Mouse (Mus musculus) G1E-ER4 (cell line): Measurements from ENCODE around the gene Ddr1. TPM values are rescaled to one million over a fixed set of nuclear protein-coding genes. Genes with fewer than 3 reads are reported as not detected.

Experiments used
- GATA1 ChIP-seq: IDR thresholded peaks from one replicate; pipeline ENCODE4 v1.8.0; 2012; ENCODE audit warnings: low read length, inconsistent platforms
- polyA plus RNA-seq: library from polyadenylated mRNA; stranded (reverse); fragments of >175 nt; gene quantifications from 2 replicates; pipeline ENCODE4 v1.2.3, GENCODE M21; 2012

The Ddr1 gene
- polyA plus RNA-seq, 1 experiment, result 0.02 TPM

GRCm38 (mm10) chr17:35727471-35728205, 23.2 kb upstream of the Ddr1 start:
- no peak for TF ChIP-seq GATA1

GRCm38 (mm10) chr17:35727028-35727427, 22.6 kb upstream of the Ddr1 start:
- TF ChIP-seq GATA1, result no peak

- TF ChIP-seq GATA1, result no peak
Observed at GRCm38 (mm10) chr17:35725286-35726232, 21.1 kb upstream of the Ddr1 start.

- no peak for TF ChIP-seq GATA1
Observed at GRCm38 (mm10) chr17:35721676-35722075, 17.3 kb upstream of the Ddr1 start.

GRCm38 (mm10) chr17:35720340-35720727, 15.9 kb upstream of the Ddr1 start:
- no peak for TF ChIP-seq GATA1

GRCm38 (mm10) chr17:35719616-35720339, 15.4 kb upstream of the Ddr1 start:
- no peak for TF ChIP-seq GATA1

GRCm38 (mm10) chr17:35717080-35717479, 12.7 kb upstream of the Ddr1 start:
- no peak for TF ChIP-seq GATA1

GRCm38 (mm10) chr17:35716114-35716513, 11.7 kb upstream of the Ddr1 start:
- no peak for TF ChIP-seq GATA1

- TF ChIP-seq GATA1, result no peak
Observed at GRCm38 (mm10) chr17:35710705-35711347, 6.4 kb upstream of the Ddr1 start.

GRCm38 (mm10) chr17:35708611-35709010, 4.2 kb upstream of the Ddr1 start:
- no peak for TF ChIP-seq GATA1

GRCm38 (mm10) chr17:35707929-35708328, 3.5 kb upstream of the Ddr1 start:
- TF ChIP-seq GATA1, result no peak

- no peak for TF ChIP-seq GATA1
Observed at GRCm38 (mm10) chr17:35705836-35706235, 1.4 kb upstream of the Ddr1 start.

- no peak for TF ChIP-seq GATA1
Observed at GRCm38 (mm10) chr17:35703751-35704271, 610 bp downstream of the Ddr1 start.

GRCm38 (mm10) chr17:35703065-35703464, 1.4 kb downstream of the Ddr1 start:
- no peak for TF ChIP-seq GATA1

GRCm38 (mm10) chr17:35702605-35703004, 1.8 kb downstream of the Ddr1 start:
- TF ChIP-seq GATA1, result no peak
